Mouse (Mus musculus) Muller cell, postnatal 12 days (primary cell): ENCODE results near the gene Notch4.
A peak's percentile ranks its signal among the peaks of the same experiment; 100 is the strongest.

Experiments
- DNase-seq: peaks from one replicate; pipeline ENCODE4 v3.0.0-alpha.2; 2015; ENCODE audit errors: inconsistent ontology term

The Notch4 gene

DNA sequence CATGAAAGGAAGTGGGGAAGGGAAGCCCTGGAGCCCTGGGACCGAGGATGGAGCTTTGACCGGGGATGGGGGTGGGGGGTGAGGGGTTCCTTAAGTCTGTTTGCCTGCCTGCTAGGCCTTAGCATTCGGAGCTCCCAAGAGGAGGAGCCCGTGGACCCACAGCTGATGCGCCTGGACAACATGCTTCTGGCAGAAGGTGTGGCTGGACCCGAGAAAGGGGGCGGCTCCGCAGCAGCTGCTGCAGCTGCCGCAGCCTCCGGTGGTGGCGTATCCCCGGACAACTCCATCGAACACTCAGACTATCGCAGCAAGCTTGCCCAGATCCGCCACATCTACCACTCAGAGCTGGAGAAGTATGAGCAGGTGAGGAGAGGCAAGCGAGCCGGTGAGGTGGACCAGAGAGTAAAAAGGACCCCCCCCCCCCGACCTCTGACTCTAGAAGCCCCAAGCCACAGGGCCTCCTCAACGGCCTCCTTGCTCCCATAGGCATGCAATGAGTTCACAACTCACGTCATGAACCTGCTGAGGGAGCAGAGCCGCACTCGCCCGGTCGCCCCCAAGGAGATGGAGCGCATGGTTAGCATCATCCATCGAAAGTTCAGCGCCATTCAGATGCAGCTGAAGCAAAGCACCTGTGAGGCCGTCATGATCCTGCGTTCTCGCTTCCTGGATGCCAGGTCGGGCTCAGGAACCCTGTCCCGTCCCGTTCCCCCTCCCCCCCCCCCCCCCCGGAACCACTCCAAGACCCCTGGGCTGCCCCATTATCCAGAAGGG is 29.9 kb downstream of the Notch4 start:
- no peak for DNase-seq

GRCm38 (mm10) chr17:34596098-34596497 is 32.0 kb downstream of the Notch4 start:
- DNase-seq, result no peak

- no peak for DNase-seq
Observed at GRCm38 (mm10) chr17:34597566-34598095, 33.6 kb downstream of the Notch4 start, which contains the start of gene Ager. Ager (plus strand) TSS chr17:34597862.

DNA sequence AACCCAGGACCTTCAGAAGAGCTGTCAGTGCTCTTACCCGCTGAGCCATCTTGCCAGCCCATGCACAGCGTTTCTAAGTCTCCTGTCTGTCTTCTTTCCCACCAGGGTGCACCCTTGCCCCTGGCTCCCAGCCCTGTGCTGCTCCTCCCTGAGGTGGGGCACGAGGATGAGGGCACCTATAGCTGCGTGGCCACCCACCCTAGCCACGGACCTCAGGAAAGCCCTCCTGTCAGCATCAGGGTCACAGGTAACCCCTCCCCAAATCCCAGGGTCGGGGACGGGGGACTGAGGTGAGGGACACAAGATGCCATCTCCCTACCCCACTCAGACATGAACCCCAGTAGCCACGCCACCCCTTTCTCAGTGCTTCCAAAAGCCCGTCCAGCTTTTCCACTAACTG is 35.8 kb downstream of the Notch4 start:
- DNase-seq, result no peak

DNA sequence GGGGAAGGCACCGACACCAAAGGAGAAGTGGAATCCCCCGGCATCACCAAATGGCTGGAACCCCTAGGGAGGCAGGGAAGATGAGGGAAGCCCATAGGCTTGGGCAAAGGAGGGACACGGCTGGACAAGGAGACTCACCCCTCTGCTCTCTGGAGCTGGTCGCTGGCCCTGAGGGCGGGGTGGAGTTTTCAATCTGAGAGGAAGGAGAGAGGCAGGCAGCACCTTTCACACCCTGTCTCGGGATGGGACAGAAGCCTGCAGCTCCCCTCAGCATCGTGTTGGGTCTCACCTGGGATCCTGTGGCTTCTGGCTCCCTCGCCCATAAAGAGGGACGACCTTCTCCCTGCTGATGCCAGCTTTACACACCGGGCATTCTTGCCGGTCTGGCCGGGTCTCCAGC is 37.7 kb downstream of the Notch4 start:
- DNase-seq, result no peak

DNA sequence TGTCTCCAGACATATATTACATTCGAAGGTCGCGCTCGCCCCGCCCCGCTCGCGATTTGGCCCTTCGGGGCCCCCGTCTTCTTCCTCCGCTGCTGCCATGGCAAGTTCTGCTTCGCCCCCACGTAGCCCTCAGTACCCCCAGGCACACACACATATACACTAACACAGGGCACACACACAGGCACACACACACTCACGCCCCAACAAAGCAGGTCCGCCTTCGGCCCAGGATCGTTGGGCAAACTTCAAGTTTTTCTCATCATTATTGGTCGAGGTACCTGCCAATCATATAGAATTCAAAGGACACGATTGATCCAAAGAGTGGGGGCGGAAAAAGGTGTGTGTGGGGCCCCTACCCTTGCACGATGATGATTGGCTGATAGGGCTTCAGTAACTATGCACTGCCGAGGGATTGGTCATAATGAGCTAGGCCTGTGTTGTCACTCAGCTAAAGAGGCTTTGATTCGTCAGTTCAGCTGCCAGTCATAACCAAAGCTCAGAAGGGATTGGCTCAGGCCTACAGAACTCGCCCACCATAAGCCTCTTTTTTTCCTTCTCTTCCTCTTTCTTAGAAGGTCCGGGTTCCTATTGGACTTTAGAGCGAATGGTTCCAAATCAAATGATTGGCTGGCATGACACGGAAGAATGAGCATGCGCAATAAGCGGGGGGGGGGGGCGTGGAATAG is 39.5 kb downstream of the Notch4 start, which contains the start of gene Rnf5:
Rnf5 (minus strand) TSS at position 316 of the 686 bp plus-strand sequence.
- peak; percentile 100 for DNase-seq

DNA sequence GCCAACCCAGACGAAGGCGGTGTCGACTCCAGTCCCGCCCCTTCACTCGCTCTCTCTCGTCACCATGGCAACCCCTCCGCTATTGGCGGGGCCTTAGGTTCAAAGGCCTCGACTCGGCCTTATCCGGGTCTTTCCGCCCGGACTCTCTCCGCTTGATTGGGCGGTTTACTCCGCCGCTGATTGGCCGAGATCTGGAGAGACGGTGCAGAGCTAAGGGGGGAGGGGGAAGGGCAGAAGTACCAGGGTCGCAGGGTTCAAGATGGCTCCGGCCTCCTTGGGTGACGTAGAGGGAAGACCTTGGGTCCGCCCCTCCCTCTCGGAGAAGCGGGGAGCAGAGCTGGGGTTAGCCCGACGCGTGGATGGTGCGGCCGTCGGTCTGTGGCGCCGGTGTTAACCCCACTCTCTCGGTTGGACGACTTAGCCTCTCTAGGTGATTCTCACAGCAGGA is 40.0 kb downstream of the Notch4 start, which contains the start of gene Agpat1:
Agpat1 (plus strand) TSS at position 202 of the 448 bp plus-strand sequence.
- no peak for DNase-seq

GRCm38 (mm10) chr17:34604511-34605237 is 40.6 kb downstream of the Notch4 start:
- no peak for DNase-seq

DNA sequence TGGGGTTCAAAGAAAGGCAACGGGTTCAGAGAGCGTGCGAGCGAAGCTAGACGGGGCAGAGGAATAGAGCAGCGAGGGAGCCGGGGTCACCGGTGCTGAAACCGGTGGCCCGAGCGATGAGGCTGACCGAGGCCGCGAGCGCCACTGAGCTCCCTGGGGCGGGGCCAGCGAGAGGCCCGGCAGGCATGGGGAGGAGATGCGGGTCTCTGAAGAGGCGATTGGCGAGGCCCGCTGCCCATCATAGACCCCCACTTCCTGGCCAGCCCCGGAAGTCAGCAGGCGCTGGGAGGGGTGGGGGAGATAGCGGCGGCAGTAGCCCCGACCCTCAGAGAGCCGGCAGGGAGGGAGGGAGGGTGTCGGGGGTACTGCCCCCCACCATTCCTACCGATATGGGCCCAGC is 41.5 kb downstream of the Notch4 start:
- peak; percentile 97 for DNase-seq

DNA sequence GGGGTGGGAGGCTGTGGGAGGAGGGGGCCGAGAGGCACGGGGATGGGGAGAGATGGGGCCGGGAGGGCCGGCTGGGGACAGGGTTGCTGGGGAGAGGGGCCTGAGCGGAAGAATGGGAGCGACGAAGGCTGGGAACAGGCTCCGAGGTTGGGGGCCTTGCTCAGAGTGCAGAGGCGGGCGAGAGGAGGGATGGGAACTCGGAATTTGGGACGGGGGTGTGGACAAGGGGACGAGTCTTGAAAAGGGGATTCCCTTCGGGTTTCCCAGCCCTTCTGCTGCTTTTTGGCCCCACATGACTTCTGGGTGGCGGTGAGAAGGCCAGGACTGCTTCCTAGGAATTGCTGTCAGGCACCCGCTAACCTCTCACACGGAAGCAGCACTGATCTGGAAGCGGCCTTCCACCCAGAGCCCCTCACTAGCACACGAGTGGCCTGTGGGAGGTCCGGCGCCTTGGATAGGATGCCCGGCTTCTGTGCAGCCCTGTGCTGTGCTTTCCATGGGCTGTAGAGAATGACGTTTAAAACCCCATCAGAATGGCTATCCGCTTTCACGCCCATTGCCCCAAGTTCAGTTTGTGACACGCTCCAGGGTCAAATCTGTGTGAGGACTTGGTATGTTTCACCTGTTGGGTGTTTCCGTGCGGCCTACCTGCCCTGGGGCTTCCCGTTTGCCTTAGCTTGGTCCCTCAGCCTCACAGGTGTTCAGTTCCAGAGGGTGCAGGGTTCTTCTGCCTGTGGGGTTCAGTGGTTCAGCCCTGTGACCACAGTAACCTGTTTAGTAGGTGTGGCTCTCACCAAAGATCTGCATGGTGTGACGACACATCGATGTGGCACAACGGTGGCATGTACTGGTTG is 42.3 kb downstream of the Notch4 start:
- no peak for DNase-seq

DNA sequence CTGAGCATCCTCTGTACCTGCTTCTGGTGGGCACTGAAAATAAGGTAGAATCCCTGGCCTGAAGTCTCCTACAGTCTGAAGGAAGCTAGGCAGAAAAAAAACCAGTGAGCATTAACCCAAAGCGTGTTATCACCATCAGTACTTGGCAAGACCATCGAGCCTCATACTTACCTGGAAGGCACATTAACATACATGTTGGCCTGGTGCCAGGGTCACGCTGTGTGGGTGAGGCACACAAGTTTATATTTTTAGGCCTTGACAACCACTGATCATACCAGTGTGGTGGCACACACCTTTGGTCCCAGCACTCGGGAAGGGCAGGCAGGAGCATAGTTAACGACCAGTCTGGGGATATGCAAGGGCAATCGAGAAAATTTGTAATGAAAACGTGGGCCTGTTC is 43.9 kb downstream of the Notch4 start:
- DNase-seq, result no peak

GRCm38 (mm10) chr17:34611050-34611449 is 47.0 kb downstream of the Notch4 start:
- DNase-seq, result no peak

DNA sequence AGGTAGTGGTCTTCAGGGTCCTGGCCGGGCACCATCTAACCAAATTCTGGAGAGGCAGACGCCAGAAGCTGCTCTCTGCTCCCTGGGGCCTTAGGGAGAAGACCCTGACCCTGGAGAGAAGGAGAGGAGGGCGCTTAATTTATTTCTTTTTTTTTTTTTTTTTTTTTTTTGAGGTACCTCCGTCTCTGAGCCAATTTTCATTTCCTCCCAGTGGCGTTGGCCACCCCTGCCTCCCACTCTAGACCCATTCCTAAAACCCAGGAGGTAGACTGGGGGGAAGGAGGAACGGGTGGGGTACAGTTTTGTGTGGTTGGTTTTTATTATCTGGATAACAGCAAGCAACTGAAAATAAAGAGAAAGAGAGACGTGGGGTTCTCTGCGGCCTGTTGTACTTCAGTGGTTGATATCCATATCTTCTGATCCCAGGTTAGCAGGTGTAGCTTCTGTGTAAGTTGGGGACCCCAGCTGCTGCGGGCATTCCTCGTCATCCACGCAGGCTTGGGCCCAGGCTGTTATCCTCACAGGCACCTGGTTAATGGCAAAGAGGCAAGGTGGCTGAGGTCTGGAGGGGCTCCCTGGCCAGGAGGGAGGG is 49.1 kb downstream of the Notch4 start:
- DNase-seq, result no peak

- no peak for DNase-seq
Observed at GRCm38 (mm10) chr17:34613830-34614229, 49.8 kb downstream of the Notch4 start.

DNA sequence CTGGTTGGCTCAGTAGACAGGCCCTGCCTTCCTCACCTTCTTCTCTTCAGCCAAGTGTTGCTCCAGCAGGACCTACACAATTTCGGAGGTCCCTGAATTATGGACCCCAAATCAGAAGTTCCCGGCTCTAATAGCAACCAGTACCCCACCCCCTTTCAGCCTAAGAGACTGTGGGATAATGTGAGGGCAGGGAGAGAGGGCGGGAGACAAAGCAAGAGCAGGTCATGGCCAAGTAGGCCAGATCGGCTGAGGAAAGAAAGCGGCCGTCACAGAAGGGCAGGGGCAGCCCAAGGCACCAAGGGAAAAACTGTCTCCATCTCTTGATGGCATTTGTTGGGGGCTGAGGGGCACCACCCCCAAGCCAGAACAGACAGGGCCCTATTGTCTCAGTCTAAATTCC is 51.8 kb downstream of the Notch4 start, which contains the start of gene Egfl8:
Egfl8 (minus strand) TSS at position 101 of the 400 bp plus-strand sequence.
- no peak for DNase-seq

- peak; percentile 59 for DNase-seq
Observed at GRCm38 (mm10) chr17:34618999-34619398, 54.9 kb downstream of the Notch4 start.

DNA sequence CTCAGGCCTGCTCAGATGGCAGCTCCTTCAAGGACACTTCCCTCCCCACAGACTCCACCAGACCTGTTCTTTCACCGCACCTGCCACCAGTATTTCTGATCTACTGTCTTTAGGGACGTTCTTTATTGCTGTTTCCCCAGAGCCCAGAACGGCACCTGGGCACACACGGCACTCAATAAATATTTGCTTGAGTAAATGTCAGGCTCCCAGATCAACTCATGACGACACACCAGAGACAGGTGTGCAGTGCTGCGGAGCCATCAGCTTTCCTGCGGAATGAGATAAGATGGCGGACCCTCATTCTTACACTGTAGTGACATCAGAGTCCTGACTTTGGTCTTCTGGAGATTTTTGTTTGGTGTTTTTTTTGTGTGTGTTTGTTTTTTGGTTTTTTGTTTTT is 56.9 kb downstream of the Notch4 start:
- no peak for DNase-seq

GRCm38 (mm10) chr17:34623161-34623560 is 59.1 kb downstream of the Notch4 start:
- no peak for DNase-seq

DNA sequence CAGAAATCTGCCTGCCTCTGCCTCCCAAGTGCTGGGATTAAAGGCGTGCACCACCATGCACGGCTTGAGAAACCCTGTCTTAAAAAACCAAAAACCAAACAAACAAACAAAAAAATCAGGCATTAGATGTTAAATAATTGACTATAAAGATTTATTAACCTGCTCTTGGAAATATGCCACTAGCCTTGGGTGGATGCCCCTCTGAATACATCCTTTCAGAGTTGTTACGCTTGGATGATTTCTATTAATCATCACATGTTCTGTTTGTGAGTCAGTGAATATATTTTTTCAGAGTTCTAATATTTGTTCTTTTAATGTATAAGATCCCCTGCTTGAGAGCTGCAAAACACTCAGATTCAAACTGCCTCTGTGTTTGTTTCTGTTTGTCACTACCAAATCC is 60.9 kb downstream of the Notch4 start:
- no peak for DNase-seq

- DNase-seq, result no peak
Observed at GRCm38 (mm10) chr17:34626062-34626772, 62.1 kb downstream of the Notch4 start.
